Mouse (Mus musculus) forebrain, embryonic 10.5 days (tissue): Measurements from ENCODE around the gene Dpm3. TPM values are rescaled to one million over a fixed set of nuclear protein-coding genes. Genes with fewer than 3 reads are reported as not detected.
A peak's percentile ranks its signal among the peaks of the same experiment; 100 is the strongest.

Experiments
- DNase-seq: peaks from one replicate; pipeline ENCODE4 v3.0.0-alpha.2; 2017; ENCODE audit warnings: low spot score; ENCODE audit errors: extremely low spot score
- H3K27ac ChIP-seq: fragments of 300-500 bp; sonication (generic); 2 replicates; pipeline ENCODE4 v1.5.1; 2016; ENCODE audit warnings: mild to moderate bottlenecking
- H3K27me3 ChIP-seq: fragments of 300-500 bp; sonication (generic); 2 replicates; pipeline ENCODE4 v1.6.1; 2016; ENCODE audit warnings: mild to moderate bottlenecking; ENCODE audit not compliant: poor library complexity, severe bottlenecking
- H3K36me3 ChIP-seq: fragments of 300-500 bp; sonication (generic); replicated peaks from 2 replicates; pipeline ENCODE4 v1.6.1; 2016; ENCODE audit warnings: mild to moderate bottlenecking, moderate library complexity
- H3K4me1 ChIP-seq: fragments of 300-500 bp; sonication (generic); 2 replicates; pipeline ENCODE4 v1.6.1; 2016
- H3K4me3 ChIP-seq: fragments of 300-500 bp; sonication (generic); 2 replicates; pipeline ENCODE4 v1.5.1; 2016; ENCODE audit warnings: mild to moderate bottlenecking, moderate library complexity
- H3K9me3 ChIP-seq: fragments of 300-500 bp; sonication (generic); 2 replicates; pipeline ENCODE4 v1.6.1; 2016; ENCODE audit warnings: mild to moderate bottlenecking, moderate library complexity
- WGBS: fragments of 180-500 bp; shearing (Covaris S2); methylation state at CpG from one replicate; pipeline ENCODE4 v1.1.7; 2016; 5-methylcytosine and 5-hydroxymethylcytosine counted together
- microRNA counts: library from miRNA; unstranded; fragments of <30 nt; microRNA quantifications from one replicate; lab custom pipeline; 2017
- microRNA-seq: library from miRNA; unstranded; fragments of <30 nt; microRNA quantifications from one replicate; pipeline ENCODE4, GENCODE M21; 2017
- polyA plus RNA-seq: library from polyadenylated mRNA; unstranded; fragments of >200 nt; fragmentation: Nextera tagmentation; extraction: Ambion mirVana; gene quantifications from 2 replicates; pipeline ENCODE4 v1.2.1, GENCODE M21; 2016

Gene Dpm3
- polyA plus RNA-seq, 1 experiment from 2014 or later = 76.7 TPM

DNA sequence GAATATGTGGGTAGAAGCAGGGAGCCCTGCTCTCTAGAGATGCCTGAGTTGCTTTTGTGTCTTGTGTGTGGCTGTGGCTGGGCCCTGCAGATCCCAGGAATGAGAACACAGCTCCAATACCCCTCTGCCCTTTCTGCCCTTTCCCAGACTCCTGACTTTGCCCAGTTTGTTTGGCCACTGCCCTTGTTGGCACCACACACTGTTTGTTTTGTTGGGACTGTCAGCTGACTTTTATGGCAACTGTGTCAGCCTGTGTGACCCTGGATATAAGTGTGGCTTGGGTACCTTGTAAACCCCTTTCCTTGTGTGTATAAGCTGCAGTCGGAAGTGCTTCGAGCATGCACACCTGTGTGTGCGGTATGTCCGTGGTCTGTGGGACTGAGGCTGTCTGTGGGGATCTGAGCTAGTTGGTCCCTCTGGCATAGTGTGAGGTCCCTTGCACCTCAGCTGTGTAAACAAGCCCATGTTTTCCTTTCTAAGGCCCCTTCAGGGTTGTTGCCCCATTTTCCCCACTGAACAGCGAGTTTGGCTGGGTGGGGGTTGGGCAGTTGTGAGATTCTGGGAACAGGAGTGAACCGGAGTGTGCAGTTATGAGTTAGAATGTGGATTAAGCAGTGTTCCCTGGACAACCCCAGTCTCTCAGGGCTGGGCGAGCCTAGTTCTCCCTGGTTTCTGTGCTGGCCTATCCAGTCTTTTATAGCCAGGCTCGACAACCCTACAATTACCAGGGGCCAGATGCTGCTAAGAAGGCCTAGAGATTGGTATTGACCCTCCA is 46.6 kb downstream of the Dpm3 start:
- H3K36me3 ChIP-seq = no peaks in the 10 kb centered on the region
- H3K27ac ChIP-seq = peak overlapping the region; percentile 51; the same call in 1 of the 2 replicates
- peaks cover 4% of the 10 kb centered on the region; the same call in 1 of the 2 replicates for H3K27me3 ChIP-seq
- 72% methylated on average over 8 of the region's 8 CpGs for WGBS
- H3K4me1 ChIP-seq = peaks cover 39% of the 10 kb centered on the region
- DNase-seq = no peak
- no peak overlapping the region for H3K4me3 ChIP-seq
- H3K9me3 ChIP-seq = no peaks in the 10 kb centered on the region

DNA sequence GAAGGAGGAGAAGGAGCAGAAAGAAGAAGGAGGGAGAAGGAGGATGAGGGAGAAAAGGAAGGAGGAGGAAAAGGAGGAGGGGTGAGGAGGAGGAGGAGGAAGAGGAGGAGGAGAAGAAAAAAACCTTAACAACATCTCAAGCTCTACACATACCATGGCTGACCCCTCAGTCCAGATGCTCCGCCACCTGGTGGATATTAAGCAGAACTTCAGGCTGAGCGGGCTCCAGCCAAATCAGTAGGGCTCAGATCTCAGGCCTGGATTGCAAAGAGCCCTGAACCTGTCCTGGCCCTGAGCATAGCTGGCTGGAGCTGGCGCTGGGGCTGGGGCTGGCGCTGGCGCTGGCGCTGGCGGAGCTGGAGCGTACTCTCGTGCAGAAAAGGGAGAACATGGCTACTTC is 48.9 kb downstream of the Dpm3 start:
- Histone ChIP-seq H3K4me3 (peak overlapping the region; percentile 26; the same call in 1 of the 2 replicates), H3K27me3 (no peaks in the 10 kb centered on the region; the same call in 1 of the 2 replicates), H3K4me1 (peaks cover 39% of the 10 kb centered on the region), H3K9me3 (no peaks in the 10 kb centered on the region), H3K27ac (0 out of 2 replicates have a peak overlapping the region, but pooled peaks have one; percentile 51), H3K36me3 (no peaks in the 10 kb centered on the region)
- 4% methylated on average over 9 of the region's 9 CpGs for WGBS
- peak; percentile 79 for DNase-seq

- Histone ChIP-seq H3K36me3 (no peaks in the 10 kb centered on the region), H3K9me3 (no peaks in the 10 kb centered on the region), H3K27me3 (peaks cover 43% of the 10 kb centered on the region), H3K27ac (0 out of 2 replicates have a peak overlapping the region, but pooled peaks have one; percentile 85), H3K4me3 (no peak overlapping the region), H3K4me1 (peaks cover 46% of the 10 kb centered on the region)
- no peak for DNase-seq
- 79% methylated on average over 5 of the region's 5 CpGs for WGBS
Observed at GRCm38 (mm10) chr3:89314340-89314739, 55.2 kb downstream of the Dpm3 start.

- Histone ChIP-seq H3K27me3 (peaks cover 47% of the 10 kb centered on the region), H3K4me1 (peaks cover 51% of the 10 kb centered on the region), H3K9me3 (no peaks in the 10 kb centered on the region), H3K4me3 (peak overlapping the region; percentile 54), H3K27ac (peak overlapping the region; percentile 85), H3K36me3 (no peaks in the 10 kb centered on the region)
- 48% methylated on average over 2 of the region's 2 CpGs for WGBS
- DNase-seq = no peak
Observed at GRCm38 (mm10) chr3:89314791-89315190, 55.6 kb downstream of the Dpm3 start.

- Histone ChIP-seq H3K4me1 (peaks cover 56% of the 10 kb centered on the region), H3K27me3 (peaks cover 53% of the 10 kb centered on the region), H3K36me3 (no peaks in the 10 kb centered on the region), H3K9me3 (no peaks in the 10 kb centered on the region), H3K4me3 (peak overlapping the region; percentile 54), H3K27ac (peak overlapping the region; percentile 85)
- peak; percentile 88 for DNase-seq
- 4% methylated on average over 26 of the region's 26 CpGs for WGBS
Observed at GRCm38 (mm10) chr3:89315195-89315929, 56.2 kb downstream of the Dpm3 start.

DNA sequence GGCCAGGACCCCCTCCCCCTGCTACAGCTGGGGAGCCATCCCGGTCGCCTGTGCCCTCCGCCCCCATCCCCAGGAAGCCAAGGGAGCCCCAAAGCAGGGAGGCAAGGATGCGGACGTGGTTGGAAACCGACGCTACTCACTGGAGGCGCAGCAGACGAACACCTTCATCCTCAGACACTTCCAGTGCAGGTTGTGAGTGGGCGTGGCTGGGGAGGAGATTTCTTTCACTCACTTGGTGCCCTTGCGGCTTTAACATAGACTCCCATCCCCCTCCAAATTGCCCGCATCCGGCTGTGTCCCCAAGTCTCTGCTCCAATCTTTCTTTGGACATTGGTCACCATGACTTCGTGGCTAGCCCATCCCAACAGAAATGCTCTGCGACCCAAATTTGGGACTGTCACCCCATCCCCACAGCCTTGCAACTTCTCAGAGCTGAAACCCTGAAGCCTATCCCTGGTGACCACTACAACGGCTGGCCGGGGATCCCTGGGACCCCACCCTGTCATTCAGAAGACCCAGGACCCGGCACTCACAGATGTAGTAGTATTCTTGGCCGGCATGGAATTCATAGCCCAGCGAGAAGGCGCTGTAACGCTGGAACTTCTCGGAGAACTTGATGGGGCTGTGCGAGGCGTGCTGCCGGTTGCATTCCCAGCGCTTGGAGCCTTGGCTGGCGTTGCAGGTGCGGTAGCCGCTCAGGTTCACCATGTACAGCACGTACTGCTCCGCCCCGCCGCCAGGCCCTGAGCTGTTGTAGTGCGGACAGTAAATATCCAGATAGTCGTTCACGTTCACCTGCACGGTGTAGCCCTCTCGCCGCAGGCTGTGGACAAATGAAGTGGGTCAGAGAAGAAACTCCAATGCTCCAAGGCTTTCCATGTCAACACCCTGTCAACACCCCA is 57.0 kb downstream of the Dpm3 start:
- no peaks in the 10 kb centered on the region for H3K36me3 ChIP-seq
- peak overlapping the region; percentile 54 for H3K4me3 ChIP-seq
- DNase-seq = peak; percentile 40
- peaks cover 61% of the 10 kb centered on the region for H3K27me3 ChIP-seq
- peaks cover 65% of the 10 kb centered on the region for H3K4me1 ChIP-seq
- H3K27ac ChIP-seq = peak overlapping the region; percentile 85
- WGBS = 6% methylated on average over 40 of the region's 40 CpGs
- no peaks in the 10 kb centered on the region for H3K9me3 ChIP-seq

MicroRNAs within 50 kb of the gene (microRNA counts, 519-probe panel; counts per million panel counts)
- 4,665 counts per million, percentile 81 among the panel's probes with 10 or more counts for microRNA mmu-miR-92b (lab: Ali Mortazavi, UCI)

Small RNA genes within 50 kb of the gene (microRNA-seq; reads per million reads assigned to microRNA genes)
- 18,240 reads per million, percentile 98 among the genes with 10 or more reads in this experiment for gene Mir92b

Other genes starting within 250 kb of the Dpm3 start
- gene Rusc1, start 166.0 kb upstream of the Dpm3 start, polyA plus RNA-seq = 12.4 and 13.7 TPM in 2 replicates
- not detected in 2 replicates for gene Gm43738, start 158.3 kb upstream of the Dpm3 start, polyA plus RNA-seq
- 327 and 359 TPM in 2 replicates for gene Fdps, start 157.4 kb upstream of the Dpm3 start, polyA plus RNA-seq
- 4.5 and 5.6 TPM in 2 replicates for gene Pklr, start 123.2 kb upstream of the Dpm3 start, polyA plus RNA-seq
- gene Hcn3, start 99.2 kb upstream of the Dpm3 start, polyA plus RNA-seq = 4.8 and 5.5 TPM in 2 replicates
- gene Clk2, start 94.6 kb upstream of the Dpm3 start, polyA plus RNA-seq = 33.7 and 34.2 TPM in 2 replicates
- 100 and 103 TPM in 2 replicates for gene Scamp3, start 81.9 kb upstream of the Dpm3 start, polyA plus RNA-seq
- 25.1 and 25.6 TPM in 2 replicates for gene Fam189b, start 76.2 kb upstream of the Dpm3 start, polyA plus RNA-seq
- 34.2 and 34.7 TPM in 2 replicates for gene Gba, start 56.4 kb upstream of the Dpm3 start, polyA plus RNA-seq
- 65.8 and 78.2 TPM in 2 replicates for gene Thbs3, start 44.2 kb upstream of the Dpm3 start, polyA plus RNA-seq
- gene Mtx1, start 32.3 kb upstream of the Dpm3 start, polyA plus RNA-seq = 227 and 242 TPM in 2 replicates
- gene Muc1, start 30.3 kb upstream of the Dpm3 start, polyA plus RNA-seq = 1.7 and 1.8 TPM in 2 replicates
- gene Krtcap2, start 13.4 kb upstream of the Dpm3 start, polyA plus RNA-seq = 260 and 275 TPM in 2 replicates
- gene Trim46, start 13.0 kb upstream of the Dpm3 start, polyA plus RNA-seq = 4.4 and 5.4 TPM in 2 replicates
- gene Slc50a1, start 11.2 kb downstream of the Dpm3 start, polyA plus RNA-seq = 25.1 and 26.0 TPM in 2 replicates
- 12.9 and 13.2 TPM in 2 replicates for gene Efna1, start 21.8 kb downstream of the Dpm3 start, polyA plus RNA-seq
- 3.0 and 4.0 TPM in 2 replicates for gene Efna3, start 63.6 kb downstream of the Dpm3 start, polyA plus RNA-seq
- gene Efna4, start 78.7 kb downstream of the Dpm3 start, polyA plus RNA-seq = 27.6 and 28.7 TPM in 2 replicates
- gene Adam15, start 90.6 kb downstream of the Dpm3 start, polyA plus RNA-seq = 32.1 and 39.5 TPM in 2 replicates
- 0.06 and 0.16 TPM in 2 replicates for gene Dcst2, start 102.6 kb downstream of the Dpm3 start, polyA plus RNA-seq
- gene Dcst1, start 105.9 kb downstream of the Dpm3 start, polyA plus RNA-seq = 0.23 TPM in 1 of 2 replicates, not detected in the other
- 0.65 and 0.69 TPM in 2 replicates for gene Zbtb7b, start 135.4 kb downstream of the Dpm3 start, polyA plus RNA-seq
- gene Lenep, start 143.4 kb downstream of the Dpm3 start, polyA plus RNA-seq = 0.15 and 0.23 TPM in 2 replicates
- 27.0 and 29.8 TPM in 2 replicates for gene Flad1, start 152.5 kb downstream of the Dpm3 start, polyA plus RNA-seq
- 681 and 720 TPM in 2 replicates for gene Cks1b, start 159.0 kb downstream of the Dpm3 start, polyA plus RNA-seq
- gene Shc1, start 159.1 kb downstream of the Dpm3 start, polyA plus RNA-seq = 49.4 and 53.2 TPM in 2 replicates
- 34.9 and 40.9 TPM in 2 replicates for gene Pygo2, start 170.9 kb downstream of the Dpm3 start, polyA plus RNA-seq
- 16.4 and 16.6 TPM in 2 replicates for gene Pbxip1, start 177.3 kb downstream of the Dpm3 start, polyA plus RNA-seq
- 72.0 and 75.3 TPM in 2 replicates for gene Pmvk, start 195.2 kb downstream of the Dpm3 start, polyA plus RNA-seq